Mouse (Mus musculus) testis, adult 2 months (tissue): Measurements from ENCODE around the gene Specc1. TPM values are rescaled to one million over a fixed set of nuclear protein-coding genes. Genes with fewer than 3 reads are reported as not detected.

Experiments
- H3K27ac ChIP-seq: fragments of 200-500 bp; 2 replicates; pipeline ENCODE4 v1.5.1; 2012; ENCODE audit warnings: low read depth, low read length; ENCODE audit not compliant: control insufficient read depth, insufficient read depth
- H3K27me3 ChIP-seq: fragments of 200-500 bp; 2 replicates; pipeline ENCODE4 v1.6.1; 2012; ENCODE audit warnings: mild to moderate bottlenecking, low read length, moderate library complexity; ENCODE audit not compliant: control insufficient read depth, insufficient read depth
- H3K36me3 ChIP-seq: fragments of 200-500 bp; 2 replicates; pipeline ENCODE4 v1.6.1; 2012; ENCODE audit warnings: mild to moderate bottlenecking, low read length; ENCODE audit not compliant: control insufficient read depth, insufficient read depth
- H3K4me1 ChIP-seq: fragments of 200-500 bp; 2 replicates; pipeline ENCODE4 v1.6.1; 2012; ENCODE audit warnings: low read length; ENCODE audit not compliant: control insufficient read depth, insufficient read depth
- H3K4me3 ChIP-seq: fragments of 200-500 bp; 2 replicates; pipeline ENCODE4 v1.5.1; 2012; ENCODE audit warnings: low read depth, mild to moderate bottlenecking, low read length, moderate library complexity, mixed read lengths; ENCODE audit not compliant: control insufficient read depth
- CTCF ChIP-seq: fragments of 200-500 bp; IDR thresholded peaks from 2 replicates; pipeline ENCODE4 v1.5.1; 2012; ENCODE audit warnings: low read depth, mild to moderate bottlenecking, inconsistent platforms, low read length, moderate library complexity; ENCODE audit not compliant: control insufficient read depth, insufficient read depth, insufficient replicate concordance
- POLR2A ChIP-seq: fragments of 200-500 bp; IDR thresholded peaks from 2 replicates; pipeline ENCODE4 v1.6.1; 2012; ENCODE audit warnings: low read depth, mild to moderate bottlenecking, inconsistent platforms, low read length, moderate library complexity; ENCODE audit not compliant: control insufficient read depth
- polyA plus RNA-seq: library from polyadenylated mRNA; depleted of rRNA; stranded (reverse); fragments of >200 nt; gene quantifications from 2 replicates; pipeline ENCODE4 v1.2.3, GENCODE M21; 2012; rRNA removed

The Specc1 gene
- polyA plus RNA-seq, 1 experiment = 10.0 TPM

DNA sequence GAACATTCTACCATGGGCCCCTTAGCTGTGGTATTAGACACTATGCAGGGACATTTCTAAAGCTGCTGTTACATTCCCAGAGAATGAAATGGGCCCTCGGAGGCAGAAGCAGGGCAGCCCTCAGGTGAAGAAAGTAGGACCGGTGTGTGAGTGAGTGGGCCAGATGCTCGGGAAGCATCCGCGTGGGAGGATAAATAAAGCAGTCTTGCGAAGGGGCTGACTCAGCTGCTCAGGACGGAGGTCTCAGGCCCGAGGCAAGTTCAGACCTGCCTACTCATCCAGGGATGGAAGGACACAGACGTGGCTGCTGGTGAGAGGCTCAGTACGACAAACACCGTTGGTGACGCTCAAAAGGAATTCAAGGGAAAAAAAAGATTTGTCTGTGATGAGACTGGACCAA, 312.5 kb downstream of the Specc1 start:
- H3K36me3 ChIP-seq = peaks cover 2% of the 10 kb centered on the region
- no peak overlapping the region for H3K27ac ChIP-seq
- no peak overlapping the region for H3K4me3 ChIP-seq
- no peaks in the 10 kb centered on the region for H3K4me1 ChIP-seq
- no peak for TF ChIP-seq POLR2A
- TF ChIP-seq CTCF = no peak
- H3K27me3 ChIP-seq = no peaks in the 10 kb centered on the region

GRCm38 (mm10) chr11:62270851-62271250, 314.3 kb downstream of the Specc1 start:
- no peak for TF ChIP-seq POLR2A
- TF ChIP-seq CTCF = no peak
- no peak overlapping the region for H3K4me3 ChIP-seq
- H3K4me1 ChIP-seq = no peaks in the 10 kb centered on the region
- H3K36me3 ChIP-seq = peaks cover 2% of the 10 kb centered on the region
- no peaks in the 10 kb centered on the region for H3K27me3 ChIP-seq
- no peak overlapping the region for H3K27ac ChIP-seq

Other genes starting within 250 kb of the Specc1 start
- 0.27 and 0.31 TPM in 2 replicates for gene Slc5a10, start 235.9 kb upstream of the Specc1 start, polyA plus RNA-seq
- gene Prpsap2, start 194.7 kb upstream of the Specc1 start, polyA plus RNA-seq = 14.6 and 16.8 TPM in 2 replicates
- gene Ulk2, start 101.7 kb upstream of the Specc1 start, polyA plus RNA-seq = 171 and 184 TPM in 2 replicates
- gene Akap10, start 26.5 kb upstream of the Specc1 start, polyA plus RNA-seq = 17.3 and 21.5 TPM in 2 replicates